In genomic region chr6:83728488-83728887, GRCm38 (mm10) we compare ENCODE assay signal across 11 mouse cellular contexts. TPM values are rescaled to one million over a fixed set of nuclear protein-coding genes. Genes with fewer than 3 reads are reported as not detected.
A peak's percentile ranks its signal among the peaks of the same experiment; 100 is the strongest.
DNase-seq lines count a peak whose midpoint lies in the region; ATAC-seq and TF ChIP-seq lines count a peak whose summit lies in the region.
"Had no signal": no experiment of that assay in that cellular context is flagged by ENCODE, and none has a peak within 500 bp of the region (broad histone marks: within the 10 kb centered on the region; RNA-seq: fewer than 3 reads in every experiment).

No protein-coding gene starts in this region.

- no peaks in the 10 kb centered on the region for H3K9me3 ChIP-seq in lung, postnatal 0 days (ENCODE audit: low read length)
- H3K9me3 ChIP-seq: stomach, embryonic 15.5 days had no signal

- peak; percentile 64 for TF ChIP-seq CTCF in lung, postnatal 0 days (IDR thresholded peaks at IDR 0.05)
- peak; percentile 69 for TF ChIP-seq CTCF in bone marrow macrophage, adult 2 months (IDR thresholded peaks at IDR 0.05; ENCODE audit: low read depth, low read length)

- peaks cover 7% of the 10 kb centered on the region; the same call in 1 of the 2 replicates for H3K27me3 ChIP-seq in lung, postnatal 0 days (replicated peaks; ENCODE audit: insufficient read depth, low read length)

- no peak overlapping the region for H3K4me3 ChIP-seq in lung, postnatal 0 days (ENCODE audit: low read depth, low read length)
- H3K4me3 ChIP-seq in bone marrow macrophage, adult 2 months (ENCODE audit: insufficient read depth, low read length) = no peak overlapping the region
- H3K4me3 ChIP-seq: stomach, embryonic 15.5 days had no signal

- no peak overlapping the region for H3K27ac ChIP-seq in lung, postnatal 0 days (ENCODE audit: low read length)
- no peak overlapping the region for H3K27ac ChIP-seq in bone marrow macrophage, adult 2 months (ENCODE audit: insufficient read depth, low read depth, low read length)
- H3K27ac ChIP-seq: stomach, embryonic 15.5 days had no signal

- no peaks in the 10 kb centered on the region for H3K36me3 ChIP-seq in lung, postnatal 0 days (ENCODE audit: insufficient read depth, low read length)
- H3K36me3 ChIP-seq: stomach, embryonic 15.5 days had no signal

- 88% methylated on average over 3 of the region's 3 CpGs for WGBS in lung, postnatal 0 days

- no peak overlapping the region for H3K4me2 ChIP-seq in lung, postnatal 0 days (replicated peaks; ENCODE audit: low read depth, low read length)
- H3K4me2 ChIP-seq: stomach, embryonic 15.5 days had no signal

- H3K4me1 ChIP-seq in lung, postnatal 0 days (ENCODE audit: insufficient read depth, low read depth, low read length) = no peaks in the 10 kb centered on the region
- no peaks in the 10 kb centered on the region for H3K4me1 ChIP-seq in bone marrow macrophage, adult 2 months (ENCODE audit: control insufficient read depth, insufficient read depth, low read length)
- H3K4me1 ChIP-seq: stomach, embryonic 15.5 days had no signal

- TF ChIP-seq POLR2A in bone marrow macrophage, adult 2 months (IDR thresholded peaks at IDR 0.05; ENCODE audit: borderline replicate concordance, low read depth, low read length) = no peak

- H3K9ac ChIP-seq in lung, postnatal 0 days (replicated peaks; ENCODE audit: low read depth) = no peak overlapping the region
- H3K9ac ChIP-seq: stomach, embryonic 15.5 days had no signal

- no peak for ATAC-seq in lung, postnatal 0 days
- ATAC-seq in cerebellum, adult (ENCODE audit: insufficient number of reproducible peaks, low FRiP score, low TSS enrichment) = no peak
- ATAC-seq: forebrain, embryonic 14.5 days had no signal

- DNase-seq in cerebellum, postnatal 14 days = peak; percentile 24 to 48
- DNase-seq in cerebellum, adult 9-11 months = no peak
- no peak for DNase-seq in lung, postnatal 0 days (ENCODE audit: low spot score)
- DNase-seq in lung, postnatal 10 days = no peak
- DNase-seq in naive thymus-derived CD4-positive, alpha-beta T cell, adult 2 months (ENCODE audit: low read depth) = peak; percentile 45
- DNase-seq in heart, adult 8-10 months (ENCODE audit: low spot score) = no peak

- no peak for TF ChIP-seq EP300 in lung, postnatal 0 days (IDR thresholded peaks at IDR 0.05)

RNA-seq across cellular contexts. Expression of gene Atp6v1b1, which starts 14.3 kb away (rescaled TPM):
- polyA plus RNA-seq in lung, postnatal 0 days (2015; fragmentation: Nextera tagmentation; extraction: Ambion mirVana) = 0.56 and 0.64 TPM in 2 replicates
- not detected in 2 replicates for polyA plus RNA-seq in bone marrow macrophage, adult 2 months (2012; ENCODE audit: insufficient read depth, insufficient read length, missing spikeins)
- total RNA-seq in heart, adult 8-10 months (2022) = under 1 TPM in 1 of 4 experiments, not detected in 3; 0.17 TPM
- polyA plus RNA-seq: forebrain, embryonic 14.5 days had no signal

RNA-seq across cellular contexts. Expression of gene Vax2, which starts 17.4 kb away (rescaled TPM):
- polyA plus RNA-seq in lung, postnatal 0 days (2015; fragmentation: Nextera tagmentation; extraction: Ambion mirVana) = not detected in 2 replicates
- not detected in 2 replicates for polyA plus RNA-seq in bone marrow macrophage, adult 2 months (2012; ENCODE audit: insufficient read depth, insufficient read length, missing spikeins)
- total RNA-seq in heart, adult 8-10 months (2022) = not detected
- total RNA-seq: layer of hippocampus, adult 8-10 months had no signal
- polyA plus RNA-seq: forebrain, embryonic 14.5 days; stomach, embryonic 15.5 days had no signal

RNA-seq across cellular contexts. Expression of gene Ankrd53, which starts 34.0 kb away (rescaled TPM):
- 0.12 TPM in 1 of 2 replicates, not detected in the other for polyA plus RNA-seq in lung, postnatal 0 days (2015; fragmentation: Nextera tagmentation; extraction: Ambion mirVana)
- polyA plus RNA-seq in bone marrow macrophage, adult 2 months (2012; ENCODE audit: insufficient read depth, insufficient read length, missing spikeins) = not detected in 2 replicates
- total RNA-seq in heart, adult 8-10 months (2022) = under 1 TPM in 1 of 4 experiments, not detected in 3; 0.22 TPM
- total RNA-seq: layer of hippocampus, adult 8-10 months had no signal
- polyA plus RNA-seq: forebrain, embryonic 14.5 days; stomach, embryonic 15.5 days had no signal

RNA-seq across cellular contexts. Expression of gene Tex261, which starts 47.1 kb away (rescaled TPM):
- 89.8 and 101 TPM in 2 replicates for polyA plus RNA-seq in lung, postnatal 0 days (2015; fragmentation: Nextera tagmentation; extraction: Ambion mirVana)
- 97.3 and 108 TPM in 2 replicates for polyA plus RNA-seq in bone marrow macrophage, adult 2 months (2012; ENCODE audit: insufficient read depth, insufficient read length, missing spikeins)
- total RNA-seq in heart, adult 8-10 months (2022) = 100 to 1,000 TPM in 2 of 4 experiments, 10 to 100 TPM in 2; 91.3 to 107 (median 97.8) TPM

RNA-seq across cellular contexts. Expression of gene Cd207, which starts 50.8 kb away (rescaled TPM):
- polyA plus RNA-seq in lung, postnatal 0 days (2015; fragmentation: Nextera tagmentation; extraction: Ambion mirVana) = not detected in 2 replicates
- polyA plus RNA-seq in bone marrow macrophage, adult 2 months (2012; ENCODE audit: insufficient read depth, insufficient read length, missing spikeins) = 3.6 and 5.1 TPM in 2 replicates
- total RNA-seq in heart, adult 8-10 months (2022) = 1 to 10 TPM in 1 of 4 experiments, under 1 TPM in 3; 0.46 to 1.1 (median 0.75) TPM
- total RNA-seq: layer of hippocampus, adult 8-10 months had no signal
- polyA plus RNA-seq: forebrain, embryonic 14.5 days had no signal

Comparison
In these comparisons a context has a peak if more than half of its experiments do, and no peak if none do; other contexts are left out.
1. DNase-seq: peak in cerebellum, postnatal 14 days (2 of 2) and naive thymus-derived CD4-positive, alpha-beta T cell, adult 2 months (single experiment); none in cerebellum, adult 9-11 months (single experiment), lung, postnatal 0 days (single experiment), lung, postnatal 10 days (single experiment) and heart, adult 8-10 months (single experiment).